Mouse (Mus musculus): ENCODE measurements around the gene Cldn22.
A peak's percentile ranks its signal among the peaks of the same experiment; 100 is the strongest.

Gene Cldn22

DNA sequence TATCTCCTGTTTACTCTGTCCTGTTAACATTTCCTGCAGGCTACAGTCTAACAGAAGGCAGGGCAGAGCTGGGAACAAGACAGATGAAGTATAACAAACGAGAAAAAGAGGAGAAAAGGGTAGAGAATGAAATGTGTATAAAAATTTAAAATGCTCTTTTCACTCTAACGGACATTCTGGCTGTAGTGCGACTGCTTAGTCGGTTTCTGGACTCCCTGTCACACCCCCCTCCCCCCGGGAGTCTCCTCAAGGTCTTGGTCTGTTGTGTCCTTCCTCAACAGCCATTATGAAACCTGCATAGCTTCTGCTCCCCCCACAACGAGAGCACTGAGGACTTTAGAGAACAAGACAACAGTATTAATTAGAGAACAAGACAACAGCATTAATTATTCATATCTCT is 8.3 kb downstream of the Cldn22 start:
- DNase-seq (ENCODE audit: low read depth in 1 of 2, low spot score in 2 of 2): no peak

DNA sequence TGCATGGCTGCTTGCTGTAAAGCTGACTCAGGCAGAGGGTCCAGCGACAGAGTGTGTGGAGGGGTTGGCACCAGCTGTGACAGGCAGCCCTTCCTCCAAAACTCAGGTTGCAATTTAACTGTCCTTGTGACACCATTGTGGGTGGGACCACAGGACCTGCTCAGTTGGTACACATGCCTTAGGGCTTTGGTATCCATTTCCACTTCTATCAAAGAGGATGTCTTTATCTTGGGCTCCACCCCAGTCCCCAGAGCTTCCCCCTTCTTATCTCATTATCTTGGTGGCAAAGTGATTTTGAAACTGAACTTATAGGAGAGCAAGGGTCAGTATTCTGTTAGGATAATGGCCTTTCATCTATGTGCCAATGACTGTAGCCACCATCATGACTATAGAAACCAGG is 9.7 kb downstream of the Cldn22 start:
- no peak for DNase-seq (ENCODE audit: low read depth in 1 of 2, low spot score in 2 of 2)

DNA sequence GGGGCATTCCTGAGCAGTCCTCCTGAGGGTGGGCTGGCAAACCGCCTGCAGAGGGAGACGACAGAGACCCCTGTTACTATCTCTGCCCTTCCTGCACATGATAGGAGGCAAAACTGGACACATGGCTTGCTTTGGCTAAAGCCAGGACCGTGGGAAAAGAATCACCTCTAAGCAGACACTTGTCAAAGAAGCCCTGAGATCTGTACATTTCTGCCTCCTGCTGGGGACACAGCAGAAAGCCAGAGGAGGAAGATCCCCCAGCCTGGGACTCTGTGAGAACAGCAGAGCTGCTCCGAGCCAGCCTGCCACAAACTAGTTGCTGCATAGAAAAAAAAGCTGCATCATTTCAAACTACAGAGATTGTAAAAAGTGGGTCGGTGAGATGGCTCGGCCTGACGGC is 18.8 kb downstream of the Cldn22 start:
- DNase-seq (ENCODE audit: low read depth in 1 of 2, low spot score in 2 of 2): no peak

DNA sequence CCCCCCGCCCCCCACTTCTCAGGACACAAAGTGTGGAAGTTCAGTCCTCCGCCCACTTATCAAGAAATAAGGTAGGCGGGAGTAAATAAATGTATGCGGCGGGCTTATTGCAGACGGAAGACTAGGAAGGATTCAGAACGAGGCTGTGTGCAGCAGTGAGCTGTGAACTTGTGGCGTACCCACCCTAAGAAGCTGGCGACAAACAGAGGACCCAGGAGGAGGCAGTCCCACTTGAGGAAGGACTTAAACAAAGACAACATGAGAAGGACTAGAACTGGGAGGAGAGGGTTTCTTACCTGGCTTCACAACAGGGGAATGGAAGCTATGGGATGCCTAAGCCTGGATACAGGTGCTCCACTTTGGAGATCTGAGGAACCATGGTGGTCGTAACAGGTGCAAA is 19.4 kb downstream of the Cldn22 start:
- no peak for DNase-seq (ENCODE audit: low read depth in 1 of 2, low spot score in 2 of 2)

DNA sequence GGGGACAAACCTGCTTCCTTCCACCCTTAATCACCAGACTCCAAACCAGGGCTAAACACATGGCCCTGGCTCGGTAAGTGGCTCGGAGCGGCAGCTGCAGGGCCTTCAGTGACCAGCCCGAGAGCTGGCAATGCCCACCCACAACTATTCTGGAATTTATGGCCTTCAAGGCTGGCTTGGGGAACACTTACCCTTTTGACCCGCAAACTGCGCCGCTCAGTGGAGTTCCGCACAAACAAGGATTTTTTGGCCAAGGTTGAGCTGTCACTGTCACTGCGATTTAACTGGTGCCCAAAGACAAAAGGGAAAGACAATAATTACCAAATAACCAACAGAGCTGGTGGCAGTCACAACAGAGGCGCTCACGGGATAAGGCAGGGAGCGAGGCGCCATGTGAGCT is 21.7 kb downstream of the Cldn22 start:
- no peak for DNase-seq (ENCODE audit: low read depth in 1 of 2, low spot score in 2 of 2)

DNA sequence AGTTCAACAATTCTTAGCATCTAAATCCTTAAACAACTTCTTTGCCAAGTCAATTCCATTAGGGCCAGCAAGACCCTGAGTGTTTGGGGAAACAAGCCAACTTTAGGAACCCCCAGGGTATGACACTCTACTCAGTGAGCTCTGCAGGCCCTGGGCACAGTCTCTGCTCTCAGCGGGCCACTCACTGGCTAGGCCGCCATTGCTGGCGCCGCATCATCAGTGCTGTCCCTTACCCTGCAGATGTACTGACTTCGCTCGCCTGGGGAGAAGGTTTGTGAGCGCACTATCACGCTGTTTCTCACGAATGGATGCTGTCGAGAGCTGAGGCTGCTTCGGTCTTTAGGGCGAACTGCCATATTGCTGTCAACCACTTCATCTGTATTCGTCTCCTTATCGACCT is 22.9 kb downstream of the Cldn22 start:
- no peak for DNase-seq (ENCODE audit: low read depth in 1 of 2, low spot score in 2 of 2)

DNA sequence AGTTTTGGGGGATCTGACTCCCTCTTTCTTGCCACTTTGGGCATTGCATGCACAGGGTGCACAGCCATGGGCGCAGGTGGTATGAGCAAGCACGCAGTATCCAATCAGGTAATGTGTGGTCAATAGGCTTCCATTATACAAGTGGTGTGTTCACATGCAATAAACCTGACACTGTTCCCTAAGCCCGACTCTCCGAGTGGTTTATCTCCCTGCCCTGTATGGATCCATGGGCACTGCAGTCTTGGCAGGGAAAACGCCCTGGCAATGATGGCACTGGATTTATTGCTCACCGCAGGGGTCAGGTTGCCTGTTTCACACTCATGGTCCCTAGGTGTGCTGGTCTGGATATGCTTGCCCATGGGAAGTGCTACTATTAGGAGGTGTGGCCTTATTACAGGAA is 23.6 kb downstream of the Cldn22 start:
- no peak for DNase-seq (ENCODE audit: low read depth in 1 of 2, low spot score in 2 of 2)

DNA sequence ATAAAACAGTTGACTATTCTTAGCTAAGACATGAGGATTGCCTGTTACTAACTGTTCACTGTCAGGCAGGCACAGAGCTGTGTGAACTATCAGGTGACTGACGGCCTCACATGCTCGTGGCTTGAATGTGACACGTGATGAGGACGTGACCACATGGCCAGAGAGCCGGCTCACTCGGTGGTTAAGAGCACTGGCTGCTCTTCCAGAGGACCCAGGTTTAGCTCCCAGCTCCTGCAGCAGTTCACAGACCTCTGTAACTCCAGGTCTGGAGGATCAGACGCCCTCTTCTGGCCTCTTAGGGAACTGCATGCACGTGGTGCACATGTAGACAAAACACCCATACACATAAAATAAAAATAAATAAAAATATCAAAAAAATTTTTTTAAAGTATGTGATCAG is 25.6 kb downstream of the Cldn22 start:
- no peak for DNase-seq (ENCODE audit: low read depth in 1 of 2, low spot score in 2 of 2)

DNA sequence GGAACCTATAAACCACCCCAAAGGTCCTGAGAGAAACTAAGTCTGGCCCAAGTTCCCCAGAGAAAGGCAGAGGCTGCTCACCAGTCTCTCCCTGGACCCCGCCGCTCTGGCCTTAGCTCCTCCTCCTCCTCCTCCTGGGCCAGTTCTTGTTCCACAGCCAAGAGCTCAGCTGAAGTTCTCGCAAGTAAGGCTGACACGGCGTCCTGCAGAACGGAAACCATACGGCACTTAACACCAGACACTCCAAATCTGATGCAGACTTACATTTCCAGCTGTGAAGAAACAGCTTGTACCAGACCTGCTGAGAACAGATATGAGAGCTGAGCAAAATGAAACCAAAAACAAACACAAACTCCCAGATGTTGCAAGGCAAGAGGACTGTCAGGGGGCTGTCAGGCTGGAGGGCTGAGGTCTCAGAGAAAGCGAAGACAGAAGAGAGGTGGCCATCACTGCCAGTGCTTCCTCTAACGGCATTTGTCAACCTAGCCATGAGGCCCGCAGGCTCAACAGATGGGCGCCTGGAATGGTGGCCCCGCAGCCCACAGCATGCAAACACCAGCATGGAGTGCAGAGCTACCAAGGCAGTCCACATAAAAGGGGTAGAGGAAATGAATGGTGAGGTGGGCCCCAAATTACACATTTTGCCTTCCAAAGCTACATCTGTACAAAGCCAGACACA is 27.7 kb downstream of the Cldn22 start:
- DNase-seq (ENCODE audit: low read depth in 1 of 2, low spot score in 2 of 2): no peak

DNA sequence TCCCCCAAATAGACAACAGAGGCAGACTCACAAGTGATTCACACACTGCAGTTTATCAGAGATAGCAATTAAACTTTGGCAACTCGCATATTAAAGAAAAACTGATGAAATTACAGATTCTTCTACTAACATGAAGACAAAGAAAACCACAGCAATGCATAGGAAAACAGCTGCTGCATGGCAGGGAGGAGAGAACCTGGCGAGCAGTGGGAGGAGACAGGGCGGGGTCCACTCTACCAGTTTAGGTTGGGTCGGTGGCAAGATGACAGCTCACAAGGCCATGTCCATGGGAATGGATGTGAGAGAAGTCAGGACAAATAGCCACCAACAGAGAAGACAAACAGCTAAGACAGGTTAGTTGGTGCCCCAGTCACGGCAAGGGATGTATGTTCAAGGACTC is 28.5 kb downstream of the Cldn22 start:
- no peak for DNase-seq (ENCODE audit: low read depth in 1 of 2, low spot score in 2 of 2)

DNA sequence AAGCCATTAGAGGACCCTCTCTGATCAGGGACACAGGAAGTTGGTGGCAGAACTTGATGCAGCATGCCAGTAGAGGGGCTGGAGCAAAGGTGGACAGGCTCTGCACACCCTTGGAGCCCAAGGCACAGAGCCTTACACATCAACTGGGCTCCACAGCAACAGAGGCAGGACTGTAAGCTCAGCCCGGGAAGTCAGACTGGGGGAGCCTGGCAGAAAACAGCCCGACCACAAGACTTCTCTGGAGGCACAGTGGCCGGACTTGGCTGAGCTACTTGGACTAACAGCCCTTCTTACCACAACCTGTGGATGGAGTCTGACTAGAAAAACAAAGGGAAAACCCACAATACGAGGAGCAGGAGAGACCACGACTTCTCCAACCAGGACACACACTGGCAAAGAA is 29.1 kb downstream of the Cldn22 start:
- no peak for DNase-seq (ENCODE audit: low read depth in 1 of 2, low spot score in 2 of 2)

DNA sequence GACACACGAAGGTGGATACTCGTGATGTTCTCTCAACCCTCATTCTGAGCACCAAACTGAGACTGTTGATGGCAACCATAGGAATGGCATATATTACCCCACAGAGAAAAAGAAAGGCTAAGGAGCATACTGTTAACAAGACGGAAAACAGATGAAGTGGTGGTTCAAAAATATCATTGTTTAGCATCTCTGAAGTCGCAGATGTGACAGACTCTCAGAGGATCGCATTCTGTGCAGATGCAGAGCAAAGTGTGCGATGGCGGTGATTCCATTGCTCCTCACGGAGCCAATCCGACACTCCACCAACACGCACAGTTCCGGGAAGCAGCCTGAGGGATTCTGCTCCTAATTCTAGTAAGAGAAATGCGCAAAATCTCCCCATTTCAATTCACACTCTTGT is 35.0 kb downstream of the Cldn22 start:
- DNase-seq (ENCODE audit: low read depth in 1 of 2, low spot score in 2 of 2): no peak

DNA sequence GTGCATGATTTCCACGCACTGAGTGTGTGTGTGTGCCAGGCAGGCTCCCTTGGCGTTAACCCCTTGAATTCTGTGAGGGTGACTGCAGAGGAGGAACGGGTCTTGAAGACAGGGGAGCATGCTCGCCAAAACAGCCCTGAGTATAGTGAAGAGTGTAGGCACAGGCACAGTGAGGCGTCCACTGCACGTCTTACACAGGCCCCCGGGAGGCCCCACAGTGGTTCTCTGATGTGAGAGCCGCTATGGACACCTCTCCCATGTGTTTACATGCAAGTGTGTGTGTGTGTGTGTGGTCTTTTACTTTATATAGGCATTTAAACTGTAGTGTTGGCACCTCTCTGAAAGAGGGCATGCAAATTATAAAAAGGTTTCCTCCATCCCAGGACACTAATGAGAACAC is 42.3 kb downstream of the Cldn22 start:
- DNase-seq (ENCODE audit: low read depth in 1 of 2, low spot score in 2 of 2): no peak

DNA sequence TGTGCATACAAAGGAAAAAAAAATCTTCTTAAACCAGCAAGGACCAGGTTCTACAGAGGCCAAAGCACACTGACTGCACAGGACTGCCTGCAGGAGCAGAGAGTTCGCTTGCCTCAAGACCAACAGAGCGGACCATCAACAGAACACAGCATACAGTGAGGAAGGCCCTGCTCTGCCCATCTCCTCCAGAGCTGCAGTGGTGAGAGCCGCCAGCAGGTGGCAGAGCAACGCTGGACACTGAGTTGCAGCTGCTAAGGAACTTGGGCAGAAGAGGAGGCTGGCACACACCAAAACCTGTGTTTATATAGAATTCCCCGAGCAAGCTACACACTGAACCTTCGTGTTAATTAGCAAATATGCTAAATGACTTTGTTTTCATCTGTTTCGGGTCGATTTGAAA is 42.8 kb downstream of the Cldn22 start:
- peak in 1 of 2 experiments; percentile 57 for DNase-seq (ENCODE audit: low read depth in 1 of 2, low spot score in 2 of 2)

DNA sequence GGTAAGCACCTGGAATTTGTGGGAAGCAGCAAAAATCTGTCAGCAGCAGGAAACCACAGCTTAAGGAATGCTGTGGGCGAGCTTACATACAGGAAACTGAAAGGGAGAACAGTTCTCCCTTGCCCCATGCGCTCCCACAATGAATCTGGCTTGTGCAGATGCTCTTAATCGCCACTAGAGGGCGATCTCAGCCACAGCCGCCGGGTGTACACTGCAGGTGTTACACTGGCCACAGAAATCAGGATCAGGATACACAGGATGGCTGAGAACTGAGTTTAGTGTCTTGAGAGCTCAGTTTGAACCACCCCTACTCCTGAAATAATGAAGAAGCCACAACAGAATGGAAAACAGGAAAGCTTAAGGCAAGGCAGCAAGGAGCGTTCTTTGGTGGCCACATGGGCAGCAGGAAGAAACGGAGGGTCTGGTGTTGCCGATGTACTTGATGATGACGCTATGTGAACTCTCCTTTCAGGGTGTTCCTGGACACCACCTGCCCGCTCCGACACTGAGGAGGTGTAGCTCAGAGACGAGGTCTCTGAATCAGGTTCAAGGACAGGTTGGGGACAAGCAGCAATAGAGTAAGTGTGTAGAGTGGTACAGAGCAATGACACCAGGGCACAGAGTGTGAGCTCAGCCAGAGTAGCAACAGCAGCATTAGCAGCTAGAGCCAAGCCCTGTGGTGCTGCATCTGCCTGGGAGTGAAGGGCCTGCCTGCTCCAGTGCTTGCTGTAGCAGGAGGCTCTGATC is 48.3 kb downstream of the Cldn22 start:
- no peak for DNase-seq (ENCODE audit: low read depth in 1 of 2, low spot score in 2 of 2)

DNA sequence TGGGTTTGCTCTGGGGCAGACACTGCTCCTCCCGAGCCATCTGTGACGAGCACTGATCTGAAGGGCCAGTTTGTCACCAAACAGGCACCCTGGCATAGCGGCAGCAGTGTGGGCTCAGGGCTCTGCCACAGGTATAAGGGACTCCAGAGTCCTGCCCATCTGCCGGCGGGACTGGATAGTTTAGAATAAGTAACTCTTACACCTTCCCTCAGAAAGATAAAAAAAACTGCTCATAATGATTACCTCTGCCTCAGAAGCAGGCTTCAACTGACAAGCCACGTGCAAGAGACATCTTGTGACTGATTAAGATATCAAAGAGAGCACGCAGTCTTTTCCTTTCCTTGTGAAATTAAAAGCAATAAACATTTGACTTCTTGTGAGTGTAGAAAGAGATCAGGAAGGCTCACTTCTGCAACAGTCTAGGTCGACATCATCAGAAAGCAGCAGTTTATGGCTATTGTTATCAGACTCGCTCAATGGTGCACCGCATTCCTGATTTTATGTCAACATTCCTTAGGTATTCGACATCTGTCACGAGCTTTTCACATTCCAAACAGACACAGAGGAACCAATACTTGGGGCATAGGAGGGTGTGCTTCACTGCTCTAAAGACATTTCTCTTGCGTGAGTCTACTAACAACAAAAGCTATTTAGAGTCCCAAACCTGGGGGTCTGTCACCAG is 50.4 kb downstream of the Cldn22 start:
- no peak for DNase-seq (ENCODE audit: low read depth in 1 of 2, low spot score in 2 of 2)
